ENCODE assay signal across 10 mouse cellular contexts in the genomic region with DNA sequence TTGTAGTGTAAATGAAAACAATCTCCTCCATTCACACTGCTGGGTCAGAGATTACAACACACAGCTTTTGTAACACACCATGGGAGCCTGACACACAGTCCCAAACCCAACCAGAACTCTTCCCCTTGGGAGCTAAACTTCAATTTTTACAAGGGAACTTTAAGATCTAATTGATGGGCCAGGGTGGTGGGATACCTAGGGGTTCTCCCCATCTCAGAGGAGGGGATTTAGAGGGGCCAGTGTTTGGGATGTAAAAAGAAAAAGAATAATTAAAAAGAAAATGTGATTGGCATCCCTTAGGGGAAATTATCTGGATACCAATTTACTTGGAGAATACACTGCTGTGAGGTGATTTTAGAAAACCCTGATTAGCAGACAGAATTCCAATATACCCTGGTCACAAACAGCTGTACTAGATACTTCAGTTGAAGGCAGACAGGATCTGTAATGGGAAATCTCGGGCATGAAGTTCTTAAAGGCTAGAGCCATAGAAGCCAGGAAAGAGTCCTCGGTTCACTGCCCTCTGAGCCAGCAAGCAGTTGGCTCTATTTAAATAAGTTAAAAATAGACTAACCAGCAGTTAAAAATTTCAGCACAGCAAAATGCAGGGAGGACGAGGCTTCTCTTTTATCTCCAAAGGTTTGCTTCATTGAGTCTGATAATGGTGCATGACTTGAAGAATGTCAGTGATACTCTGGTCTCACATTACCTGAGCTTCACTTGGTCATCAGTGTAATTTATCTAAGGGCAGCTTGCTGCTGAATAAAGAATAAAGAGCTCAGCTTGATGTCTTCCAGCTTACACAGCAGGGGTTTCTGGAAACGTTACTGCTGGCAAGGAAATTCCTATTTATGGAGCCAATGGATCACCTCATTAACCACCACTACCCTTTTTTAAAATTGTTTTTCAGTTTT.
DNase-seq lines count a peak whose midpoint lies in the region; ATAC-seq and TF ChIP-seq lines count a peak whose summit lies in the region.
"Had no signal": no experiment of that assay in that cellular context is flagged by ENCODE, and none has a peak within 500 bp of the region (broad histone marks: within the 10 kb centered on the region; RNA-seq: fewer than 3 reads in every experiment).

No protein-coding gene starts in this region.

- intact Hi-C loops in gastrocnemius, postnatal 36 days (cut with DNase I), result no loop called here

- peak; percentile 4 to 12 for DNase-seq in cerebellum, postnatal 25 days
- no peak for DNase-seq in cerebellum, adult 11-12 months
- DNase-seq in lung, embryonic 14.5 days, result peak; percentile 1
- no peak for DNase-seq in lung, postnatal 25 days (ENCODE audit: low spot score)
- DNase-seq in kidney, adult 8-10 months, result peak; percentile 31 to 45
- DNase-seq in gastrocnemius, postnatal 36 days, result no peak
- DNase-seq in urinary bladder, postnatal 25 days (ENCODE audit: low spot score), result no peak

- no peaks in the 10 kb centered on the region for H3K36me3 ChIP-seq in lung, embryonic 14.5 days (ENCODE audit: insufficient read depth)
- H3K36me3 ChIP-seq in neural tube, embryonic 15.5 days, result no peaks in the 10 kb centered on the region
- H3K36me3 ChIP-seq: liver, embryonic 15.5 days; stomach, embryonic 15.5 days had no signal

- no peak overlapping the region for H3K4me3 ChIP-seq in lung, embryonic 14.5 days (ENCODE audit: low read depth, low read length)
- H3K4me3 ChIP-seq in neural tube, embryonic 15.5 days (replicated peaks), result no peak overlapping the region
- H3K4me3 ChIP-seq: liver, embryonic 15.5 days; stomach, embryonic 15.5 days had no signal

- no peak overlapping the region for H3K9ac ChIP-seq in lung, embryonic 14.5 days
- no peak overlapping the region for H3K9ac ChIP-seq in neural tube, embryonic 15.5 days (replicated peaks)
- H3K9ac ChIP-seq: liver, embryonic 15.5 days; stomach, embryonic 15.5 days had no signal

- WGBS in lung, embryonic 14.5 days, result 28% methylated on average over 4 of the region's 4 CpGs
- 7% methylated on average over 4 of the region's 4 CpGs for WGBS in neural tube, embryonic 15.5 days

- H3K27me3 ChIP-seq in lung, embryonic 14.5 days (ENCODE audit: insufficient read depth, low read length), result no peaks in the 10 kb centered on the region
- H3K27me3 ChIP-seq in neural tube, embryonic 15.5 days (replicated peaks), result no peaks in the 10 kb centered on the region
- H3K27me3 ChIP-seq: liver, embryonic 15.5 days; stomach, embryonic 15.5 days had no signal

- H3K4me2 ChIP-seq in lung, embryonic 14.5 days, result no peak overlapping the region
- no peak overlapping the region for H3K4me2 ChIP-seq in neural tube, embryonic 15.5 days
- H3K4me2 ChIP-seq: liver, embryonic 15.5 days; stomach, embryonic 15.5 days had no signal

- H3K27ac ChIP-seq in lung, embryonic 14.5 days (ENCODE audit: low read depth), result no peak overlapping the region
- no peak overlapping the region for H3K27ac ChIP-seq in neural tube, embryonic 15.5 days (replicated peaks)
- H3K27ac ChIP-seq: liver, embryonic 15.5 days; stomach, embryonic 15.5 days had no signal

- no peak for TF ChIP-seq CTCF in lung, embryonic 14.5 days (IDR thresholded peaks at IDR 0.05; ENCODE audit: low read depth)

- no peaks in the 10 kb centered on the region for H3K4me1 ChIP-seq in lung, embryonic 14.5 days (ENCODE audit: insufficient read depth)
- peaks cover 5% of the 10 kb centered on the region; the same call in 1 of the 2 replicates for H3K4me1 ChIP-seq in neural tube, embryonic 15.5 days
- H3K4me1 ChIP-seq: liver, embryonic 15.5 days; stomach, embryonic 15.5 days had no signal

- H3K9me3 ChIP-seq in lung, embryonic 14.5 days (ENCODE audit: low read depth, low read length), result no peaks in the 10 kb centered on the region
- H3K9me3 ChIP-seq in neural tube, embryonic 15.5 days (replicated peaks), result no peaks in the 10 kb centered on the region
- H3K9me3 ChIP-seq: liver, embryonic 15.5 days; stomach, embryonic 15.5 days had no signal

- ATAC-seq in lung, embryonic 14.5 days (ENCODE audit: insufficient read depth), result no peak
- ATAC-seq in neural tube, embryonic 15.5 days (ENCODE audit: low FRiP score), result peak; percentile 65

Comparison
In these comparisons a context has a peak if more than half of its experiments do, and no peak if none do; other contexts are left out.
1. DNase-seq: peak in cerebellum, postnatal 25 days (2 of 2), lung, embryonic 14.5 days (single experiment) and kidney, adult 8-10 months (2 of 2); none in cerebellum, adult 11-12 months (single experiment), lung, postnatal 25 days (single experiment), gastrocnemius, postnatal 36 days (0 of 2) and urinary bladder, postnatal 25 days (single experiment).